In the genomic region with DNA sequence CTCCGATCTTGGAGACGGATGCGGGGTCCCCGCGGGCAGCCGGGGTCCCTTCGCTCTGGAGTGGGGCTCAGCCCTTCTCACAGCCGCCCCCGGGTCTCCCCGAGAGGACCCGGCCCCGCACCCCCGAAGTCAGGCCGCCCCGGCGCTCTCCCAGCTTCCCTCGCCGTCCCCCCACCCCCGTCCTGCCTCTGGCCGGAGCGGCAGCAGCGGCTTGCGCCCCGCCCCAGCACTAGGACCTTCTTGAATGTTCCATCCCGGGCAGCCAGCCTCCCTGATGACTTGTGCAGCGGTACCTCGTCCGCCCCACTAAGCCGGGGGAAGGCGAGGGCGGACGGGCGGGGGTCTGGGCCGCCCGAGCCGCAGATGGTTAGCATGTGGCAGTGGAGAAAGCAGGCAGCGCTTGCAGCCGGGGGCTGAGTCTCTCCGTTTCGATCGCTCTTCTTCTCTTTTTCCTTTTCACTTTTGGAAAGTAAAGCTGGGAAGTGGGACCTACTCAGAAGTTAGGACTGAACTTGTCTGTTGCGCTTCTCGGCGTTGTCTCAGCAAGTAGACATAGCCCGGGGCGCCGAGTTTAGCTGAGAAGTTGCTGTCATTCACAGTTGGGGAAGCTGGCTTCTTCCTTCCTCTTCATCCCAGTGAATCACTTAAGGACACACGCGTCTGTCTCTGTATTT, we compare ENCODE assay signal across 8 mouse cellular contexts. TPM values are rescaled to one million over a fixed set of nuclear protein-coding genes. Genes with fewer than 3 reads are reported as not detected.
DNase-seq lines count a peak whose midpoint lies in the region; ATAC-seq lines count a peak whose summit lies in the region.

No protein-coding gene starts in this region.

- peak overlapping the region; percentile 98 for H3K27ac ChIP-seq in forebrain, embryonic 10.5 days
- peak overlapping the region; percentile 95 for H3K27ac ChIP-seq in hindbrain, embryonic 15.5 days (replicated peaks)
- peak overlapping the region; percentile 92 for H3K27ac ChIP-seq in midbrain, embryonic 16.5 days (ENCODE audit: low read length)

- peak overlapping the region; percentile 91 for H3K9ac ChIP-seq in hindbrain, embryonic 15.5 days
- H3K9ac ChIP-seq in midbrain, embryonic 16.5 days (ENCODE audit: low read depth, low read length), result peak overlapping the region; percentile 78

- peaks cover 53% of the 10 kb centered on the region for H3K4me1 ChIP-seq in forebrain, embryonic 10.5 days
- H3K4me1 ChIP-seq in hindbrain, embryonic 15.5 days (replicated peaks), result peaks cover 24% of the 10 kb centered on the region
- H3K4me1 ChIP-seq in midbrain, embryonic 16.5 days (ENCODE audit: control insufficient read depth, insufficient read depth, low read length), result peaks cover 17% of the 10 kb centered on the region

- under 1% methylated on average over 49 of the region's 49 CpGs for WGBS in forebrain, embryonic 10.5 days
- WGBS in hindbrain, embryonic 15.5 days, result under 1% methylated on average over 45 of the region's 49 CpGs
- under 1% methylated on average over 47 of the region's 49 CpGs for WGBS in midbrain, embryonic 16.5 days

- ATAC-seq in hindbrain, embryonic 15.5 days (ENCODE audit: low FRiP score, low read depth), result peak; percentile 83; the same call in 1 of the 2 replicates
- ATAC-seq in midbrain, embryonic 16.5 days, result peak; percentile 80

- peak overlapping the region; percentile 86 for H3K4me2 ChIP-seq in hindbrain, embryonic 15.5 days
- peak overlapping the region; percentile 72 for H3K4me2 ChIP-seq in midbrain, embryonic 16.5 days (ENCODE audit: low read length)

- peak; percentile 58 for DNase-seq in layer of hippocampus, adult 9-11 months
- DNase-seq in layer of hippocampus, postnatal 36 days, result no peak
- DNase-seq in adipocyte (ENCODE audit: low spot score), result peak; percentile 65
- DNase-seq in forebrain, embryonic 10.5 days (ENCODE audit: extremely low spot score, low spot score), result peak; percentile 81
- DNase-seq in liver, result peak; percentile 83
- no peak for DNase-seq in cerebellum, postnatal 36 days

- no peaks in the 10 kb centered on the region for H3K27me3 ChIP-seq in forebrain, embryonic 10.5 days (ENCODE audit: poor library complexity, severe bottlenecking)
- H3K27me3 ChIP-seq in hindbrain, embryonic 15.5 days, result no peaks in the 10 kb centered on the region
- H3K27me3 ChIP-seq in midbrain, embryonic 16.5 days (ENCODE audit: control insufficient read depth, insufficient read depth, low read depth, low read length), result no peaks in the 10 kb centered on the region

- H3K4me3 ChIP-seq in forebrain, embryonic 10.5 days, result peak overlapping the region; percentile 87
- H3K4me3 ChIP-seq in hindbrain, embryonic 15.5 days, result peak overlapping the region; percentile 91
- H3K4me3 ChIP-seq in midbrain, embryonic 16.5 days (ENCODE audit: low read depth, low read length), result peak overlapping the region; percentile 75

- peaks cover 13% of the 10 kb centered on the region for H3K36me3 ChIP-seq in forebrain, embryonic 10.5 days (replicated peaks)
- H3K36me3 ChIP-seq in hindbrain, embryonic 15.5 days, result no peaks in the 10 kb centered on the region
- H3K36me3 ChIP-seq in midbrain, embryonic 16.5 days (ENCODE audit: control insufficient read depth, insufficient read depth, low read length), result no peaks in the 10 kb centered on the region

- no peaks in the 10 kb centered on the region for H3K9me3 ChIP-seq in forebrain, embryonic 10.5 days
- H3K9me3 ChIP-seq in hindbrain, embryonic 15.5 days, result no peaks in the 10 kb centered on the region
- H3K9me3 ChIP-seq in midbrain, embryonic 16.5 days (replicated peaks; ENCODE audit: control insufficient read depth, low read length, poor library complexity, severe bottlenecking), result no peaks in the 10 kb centered on the region

RNA-seq across cellular contexts. Expression of a gene that starts 0.5 kb away (rescaled TPM):
- total RNA-seq in layer of hippocampus, postnatal 36 days (2021), result 10 to 100 TPM; 58.0 to 69.5 TPM
- 42.0 and 52.5 TPM in 2 replicates for polyA plus RNA-seq in forebrain, embryonic 10.5 days (2016; fragmentation: Nextera tagmentation; extraction: Ambion mirVana)
- polyA plus RNA-seq in hindbrain, embryonic 15.5 days (2015; fragmentation: Nextera tagmentation; extraction: Ambion mirVana), result 28.7 and 28.8 TPM in 2 replicates
- 29.7 and 32.2 TPM in 2 replicates for polyA plus RNA-seq in midbrain, embryonic 16.5 days (2015; fragmentation: Nextera tagmentation; extraction: Ambion mirVana)

Comparison
In these comparisons a context has a peak if more than half of its experiments do, and no peak if none do; other contexts are left out.
1. DNase-seq: peak in layer of hippocampus, adult 9-11 months (single experiment), adipocyte (single experiment), forebrain, embryonic 10.5 days (single experiment) and liver (single experiment); none in layer of hippocampus, postnatal 36 days (0 of 2) and cerebellum, postnatal 36 days (0 of 2).
2. Peak in every context shown above with its lines, with median percentiles within 50 percentile points of each other: H3K27ac ChIP-seq and H3K4me3 ChIP-seq.